Mouse (Mus musculus) megakaryocyte, embryonic 14.5 days (primary cell): ENCODE results near the gene Dcaf10. TPM values are rescaled to one million over a fixed set of nuclear protein-coding genes. Genes with fewer than 3 reads are reported as not detected.

Source experiments
- H3K27me3 ChIP-seq: replicated peaks from 2 replicates; pipeline ENCODE3; 2012; ENCODE audit warnings: inconsistent platforms
- H3K36me3 ChIP-seq: replicated peaks from 2 replicates; pipeline ENCODE3; 2012; ENCODE audit warnings: low read length, inconsistent platforms, mixed read lengths
- H3K4me1 ChIP-seq: 2 replicates; pipeline ENCODE4 v1.6.1; 2012; ENCODE audit warnings: inconsistent platforms
- H3K4me3 ChIP-seq: replicated peaks from 2 replicates; pipeline ENCODE3; 2012; ENCODE audit warnings: moderate library complexity, mild to moderate bottlenecking, inconsistent platforms
- H3K9me3 ChIP-seq: 2 replicates; pipeline ENCODE4 v1.6.1; 2012; ENCODE audit warnings: inconsistent platforms
- FLI1 ChIP-seq: IDR thresholded peaks from 2 replicates; pipeline ENCODE4 v1.6.1; 2012; ENCODE audit warnings: low read length, inconsistent platforms, mixed read lengths
- GATA1 ChIP-seq: IDR thresholded peaks from 3 replicates; pipeline ENCODE4 v1.6.1; 2012; ENCODE audit warnings: mixed read lengths, low read length, inconsistent platforms, borderline replicate concordance
- polyA plus RNA-seq: library from polyadenylated mRNA; stranded (reverse); fragments of >175 nt; gene quantifications from 2 replicates; pipeline ENCODE4 v1.2.3, GENCODE M21; 2012; ENCODE audit warnings: low replicate concordance; ENCODE audit not compliant: insufficient read depth

Gene Dcaf10
- polyA plus RNA-seq, 1 experiment: 17.0 TPM

GRCm38 (mm10) chr4:45407001-45407702, 65.3 kb downstream of the Dcaf10 start:
- Histone ChIP-seq H3K4me3 (peak overlapping the region; percentile 95), H3K9me3 (no peaks in the 10 kb centered on the region), H3K36me3 (peaks cover 32% of the 10 kb centered on the region), H3K4me1 (peaks cover 58% of the 10 kb centered on the region), H3K27me3 (peaks cover 9% of the 10 kb centered on the region)
- TF ChIP-seq GATA1 (no peak), FLI1 (no peak)

- TF ChIP-seq FLI1: no peak
- TF ChIP-seq GATA1: no peak
Observed at GRCm38 (mm10) chr4:45407703-45408334, 65.9 kb downstream of the Dcaf10 start.

GRCm38 (mm10) chr4:45408427-45409132, 66.7 kb downstream of the Dcaf10 start, which contains the start of gene Slc25a51:
Gene Slc25a51, minus strand, starts transcription at chr4:45408766.
- H3K4me1 ChIP-seq: peaks cover 44% of the 10 kb centered on the region

More at GRCm38 (mm10) chr4:45407703-45408334, 65.9 kb downstream of the Dcaf10 start:
- H3K4me3 ChIP-seq: peak overlapping the region; percentile 95
- peaks cover 51% of the 10 kb centered on the region for H3K4me1 ChIP-seq
- H3K27me3 ChIP-seq: peaks cover 10% of the 10 kb centered on the region
- peaks cover 25% of the 10 kb centered on the region for H3K36me3 ChIP-seq
- H3K9me3 ChIP-seq: no peaks in the 10 kb centered on the region

GRCm38 (mm10) chr4:45409270-45409669, 67.4 kb downstream of the Dcaf10 start:
- Histone ChIP-seq H3K36me3 (peaks cover 11% of the 10 kb centered on the region), H3K27me3 (peaks cover 14% of the 10 kb centered on the region), H3K9me3 (no peaks in the 10 kb centered on the region), H3K4me1 (peaks cover 37% of the 10 kb centered on the region), H3K4me3 (peak overlapping the region; percentile 95)
- TF ChIP-seq GATA1 (no peak), FLI1 (no peak)

More at GRCm38 (mm10) chr4:45408427-45409132, 66.7 kb downstream of the Dcaf10 start, which contains the start of gene Slc25a51:
- Histone ChIP-seq H3K27me3 (peaks cover 14% of the 10 kb centered on the region), H3K4me3 (peak within 1 kb of the TSS; percentile 95), H3K9me3 (no peaks in the 10 kb centered on the region), H3K36me3 (peaks cover 17% of the 10 kb centered on the region)
- peak; percentile 49; the same call in 1 of the 3 replicates for TF ChIP-seq GATA1
- no peak for TF ChIP-seq FLI1

GRCm38 (mm10) chr4:45411181-45411790, 69.4 kb downstream of the Dcaf10 start:
- TF ChIP-seq GATA1 (no peak), FLI1 (no peak)
- Histone ChIP-seq H3K36me3 (no peaks in the 10 kb centered on the region), H3K4me3 (no peak overlapping the region), H3K9me3 (no peaks in the 10 kb centered on the region), H3K27me3 (peaks cover 14% of the 10 kb centered on the region), H3K4me1 (peaks cover 36% of the 10 kb centered on the region)

GRCm38 (mm10) chr4:45412433-45413192, 70.7 kb downstream of the Dcaf10 start:
- peaks cover 16% of the 10 kb centered on the region for H3K27me3 ChIP-seq
- H3K4me1 ChIP-seq: peaks cover 26% of the 10 kb centered on the region
- no peaks in the 10 kb centered on the region for H3K36me3 ChIP-seq
- TF ChIP-seq GATA1 (no peak), FLI1 (no peak)
- no peak overlapping the region for H3K4me3 ChIP-seq
- peaks cover 6% of the 10 kb centered on the region for H3K9me3 ChIP-seq

- H3K4me3 ChIP-seq: no peak overlapping the region
- H3K4me1 ChIP-seq: peaks cover 32% of the 10 kb centered on the region
- no peaks in the 10 kb centered on the region for H3K36me3 ChIP-seq
- TF ChIP-seq GATA1: no peak
- TF ChIP-seq FLI1: no peak
- peaks cover 6% of the 10 kb centered on the region for H3K9me3 ChIP-seq
- peaks cover 16% of the 10 kb centered on the region for H3K27me3 ChIP-seq
Observed at GRCm38 (mm10) chr4:45413674-45414338, 71.9 kb downstream of the Dcaf10 start.

- peaks cover 13% of the 10 kb centered on the region for H3K27me3 ChIP-seq
Observed at GRCm38 (mm10) chr4:45416314-45416713, 74.4 kb downstream of the Dcaf10 start.

More at GRCm38 (mm10) chr4:45416314-45416713, 74.4 kb downstream of the Dcaf10 start:
- peaks cover 6% of the 10 kb centered on the region for H3K9me3 ChIP-seq
- no peaks in the 10 kb centered on the region for H3K36me3 ChIP-seq
- TF ChIP-seq FLI1: no peak
- no peak for TF ChIP-seq GATA1
- H3K4me1 ChIP-seq: peaks cover 23% of the 10 kb centered on the region
- no peak overlapping the region for H3K4me3 ChIP-seq
